Mouse (Mus musculus): ENCODE results near the gene Fgf15.

GRCm38 (mm10) chr7:144906708-144907397 is 10.5 kb downstream of the Fgf15 start:
- TF ChIP-seq EP300 (optimal IDR thresholded peaks at IDR 0.05) (no peak), CTCF (IDR thresholded peaks at IDR 0.05; ENCODE audit: low read depth) (peak; percentile 88)

All from stomach, postnatal 0 days (tissue).